Mouse (Mus musculus): ENCODE measurements at regions not wholly inside any gene's neighbourhood (a gene's known extent, or its start where the extent isn't known, plus 50 kb on each side); places are given as distances from the start of the nearest gene placed in this dataset.

DNA sequence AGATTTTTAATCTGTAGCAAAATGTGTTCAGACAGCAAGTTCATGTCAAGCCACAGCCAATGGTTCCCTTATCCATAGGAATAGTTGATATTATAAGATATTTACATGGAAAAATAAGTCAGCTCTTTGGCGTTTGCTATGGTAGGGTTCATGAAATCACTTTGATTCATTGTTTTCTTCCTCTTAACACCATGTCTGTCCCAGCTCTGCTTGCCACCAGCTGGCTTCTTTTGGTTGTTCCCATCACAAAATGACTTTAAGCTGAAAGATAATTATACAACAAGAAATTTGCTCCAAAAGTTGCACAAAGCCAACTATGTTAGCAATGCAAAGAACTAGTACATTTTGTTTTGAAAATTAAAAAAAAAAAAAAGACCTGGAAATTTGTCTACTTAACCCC lies 99.9 kb upstream of the Tcf21 start:
- DNase-seq (ENCODE audit: low spot score) = no peak

DNA sequence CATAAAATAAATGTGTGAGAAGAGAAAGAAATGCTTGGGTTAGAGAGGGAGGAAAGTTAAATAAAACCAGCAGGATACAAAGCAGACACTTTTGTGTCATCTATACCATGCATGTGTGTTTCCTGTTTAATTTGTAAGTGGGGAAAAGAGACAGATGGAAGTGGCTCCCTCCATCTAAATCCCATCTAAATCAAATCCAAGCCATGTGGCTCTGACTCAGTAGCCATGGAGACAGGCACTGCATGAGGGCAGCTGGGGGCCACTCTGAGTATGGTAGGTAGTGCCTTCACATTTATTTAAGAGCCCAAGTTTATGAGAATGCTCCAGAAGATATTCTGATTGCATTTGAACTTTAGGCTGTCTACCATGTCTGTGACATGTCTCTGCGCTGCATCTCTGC lies 97.8 kb upstream of the Tcf21 start:
- DNase-seq (ENCODE audit: low spot score) = no peak

GRCm38 (mm10) chr10:22915785-22916514 lies 96.0 kb upstream of the Tcf21 start:
- DNase-seq (ENCODE audit: low spot score) = no peak

- DNase-seq (ENCODE audit: low spot score) = peak; percentile 32
These were observed 93.1 kb upstream of the Tcf21 start for GRCm38 (mm10) chr10:22913112-22913511.

- peak; percentile 40 for DNase-seq (ENCODE audit: low spot score)
These were observed 88.7 kb upstream of the Tcf21 start for GRCm38 (mm10) chr10:22908640-22909039.

GRCm38 (mm10) chr10:22905281-22905680 lies 85.3 kb upstream of the Tcf21 start:
- no peak for DNase-seq (ENCODE audit: low spot score)

GRCm38 (mm10) chr10:22893442-22893985 lies 73.5 kb upstream of the Tcf21 start:
- DNase-seq (ENCODE audit: low spot score) = no peak

- no peak for DNase-seq (ENCODE audit: low spot score)
These were observed 67.5 kb upstream of the Tcf21 start for GRCm38 (mm10) chr10:22887451-22887850.

DNA sequence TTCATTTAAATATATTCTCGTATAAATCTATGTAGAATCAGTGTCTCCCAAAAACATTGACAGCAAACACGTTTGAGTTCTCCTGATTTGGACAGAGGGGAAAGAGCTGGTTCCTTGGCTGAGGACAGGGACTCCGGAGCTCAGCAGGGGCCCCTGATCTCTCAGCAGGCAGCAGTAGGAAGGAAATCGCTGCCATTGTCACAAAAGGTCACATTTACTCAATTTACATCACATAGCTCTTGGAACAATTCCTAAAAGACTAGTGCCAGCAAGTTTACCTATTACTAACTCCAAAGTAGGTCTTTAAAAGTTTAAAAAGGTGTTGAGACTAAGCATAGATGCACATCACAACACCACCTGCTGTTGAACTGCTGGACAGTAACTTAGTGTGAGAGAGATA lies 59.7 kb upstream of the Tcf21 start:
- DNase-seq (ENCODE audit: low spot score) = no peak

DNA sequence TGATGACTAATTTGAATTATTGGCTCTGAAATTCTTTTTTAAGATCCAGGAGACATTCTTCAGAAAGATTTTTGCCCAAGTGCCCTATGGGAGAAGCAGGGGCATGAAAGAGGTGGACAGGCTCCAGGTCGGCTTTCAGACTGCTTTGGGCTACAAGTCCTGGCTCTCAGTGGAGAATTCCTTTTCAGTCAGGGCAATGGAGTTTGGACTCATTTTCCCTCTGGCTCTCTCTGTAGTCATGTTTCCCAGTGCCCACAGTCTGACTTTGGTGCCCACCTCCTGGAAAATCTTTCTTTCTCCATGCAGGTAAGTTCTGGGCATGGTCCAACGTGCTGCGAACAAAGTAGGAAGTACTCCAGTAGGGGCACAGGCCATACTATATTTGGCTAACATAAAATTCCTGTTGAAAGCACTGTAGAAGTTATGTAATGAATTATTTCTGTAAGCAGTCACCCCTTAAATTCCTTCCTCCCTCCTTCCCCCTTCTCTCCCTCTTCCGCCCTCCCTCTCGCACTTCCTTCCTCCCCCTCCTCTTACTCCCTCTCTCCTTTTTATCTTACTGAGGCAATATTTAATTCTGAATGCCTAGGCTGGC lies 57.7 kb upstream of the Tcf21 start:
- no peak for DNase-seq (ENCODE audit: low spot score)

- no peak for DNase-seq (ENCODE audit: low spot score)
These were observed 57.1 kb upstream of the Tcf21 start for GRCm38 (mm10) chr10:22877028-22877427.

DNA sequence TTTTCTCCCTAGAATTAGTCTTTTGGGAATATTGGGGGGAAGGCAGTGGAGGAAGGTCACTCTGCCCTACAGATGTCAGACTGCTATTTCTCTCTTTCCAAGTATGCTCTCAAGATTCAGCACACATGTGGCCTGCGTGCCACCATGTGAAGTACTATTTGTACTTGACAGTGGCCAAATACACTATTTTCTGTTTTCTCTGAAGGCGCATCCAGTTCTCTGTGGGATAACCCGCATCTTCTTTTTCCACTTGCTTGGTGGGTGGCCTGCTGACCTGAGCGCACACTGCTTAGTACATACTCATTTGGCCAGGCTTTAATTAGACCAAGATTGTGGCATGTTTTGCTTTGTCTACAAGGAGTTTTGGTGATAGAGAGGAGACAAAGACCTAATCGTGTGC lies 55.7 kb upstream of the Tcf21 start:
- DNase-seq (ENCODE audit: low spot score) = no peak

- no peak for DNase-seq (ENCODE audit: low spot score)
These were observed 55.2 kb upstream of the Tcf21 start for GRCm38 (mm10) chr10:22875181-22875580.

All from yolk sac, embryonic 10.5 days (tissue).